ENCODE assay signal across 8 mouse cellular contexts in genomic region chr13:54799701-54800100, GRCm38 (mm10). TPM values are rescaled to one million over a fixed set of nuclear protein-coding genes. Genes with fewer than 3 reads are reported as not detected.
A peak's percentile ranks its signal among the peaks of the same experiment; 100 is the strongest.
DNase-seq lines count a peak whose midpoint lies in the region; ATAC-seq lines count a peak whose summit lies in the region.

No protein-coding gene starts in this region.

- no peaks in the 10 kb centered on the region for H3K9me3 ChIP-seq in intestine, embryonic 15.5 days
- no peaks in the 10 kb centered on the region for H3K9me3 ChIP-seq in limb, embryonic 11.5 days (ENCODE audit: control insufficient read depth, low read length)

- H3K4me3 ChIP-seq in intestine, embryonic 15.5 days (replicated peaks): no peak overlapping the region
- no peak overlapping the region for H3K4me3 ChIP-seq in limb, embryonic 11.5 days (ENCODE audit: low read depth, low read length)

- H3K36me3 ChIP-seq in intestine, embryonic 15.5 days: no peaks in the 10 kb centered on the region
- H3K36me3 ChIP-seq in limb, embryonic 11.5 days (ENCODE audit: control insufficient read depth, insufficient read depth, low read length): no peaks in the 10 kb centered on the region

- ATAC-seq in granulocyte monocyte progenitor cell, adult 5-6 weeks (replicated peaks; ENCODE audit: poor library complexity, severe bottlenecking): peak; percentile 60
- ATAC-seq in intestine, embryonic 15.5 days: no peak
- no peak for ATAC-seq in limb, embryonic 11.5 days (ENCODE audit: insufficient number of reproducible peaks, low FRiP score, low TSS enrichment, low read depth)
- peak; percentile 47; the same call in 1 of the 2 replicates for ATAC-seq in monocyte, adult 5-6 weeks (replicated peaks; ENCODE audit: insufficient number of reproducible peaks, low FRiP score, low TSS enrichment, poor library complexity, severe bottlenecking)

- no peak overlapping the region for H3K9ac ChIP-seq in intestine, embryonic 15.5 days
- no peak overlapping the region for H3K9ac ChIP-seq in limb, embryonic 11.5 days (ENCODE audit: low read length)

- DNase-seq in 3134 (ENCODE audit: extremely low read depth, insufficient read length, low spot score): peak; percentile 39
- peak; percentile 69 to 72 for DNase-seq in adrenal gland, adult 18-20 months (ENCODE audit: low spot score in 2 of 2)
- DNase-seq in embryo, embryonic 11 days: peak; percentile 84
- peak; percentile 85 for DNase-seq in limb, embryonic 11.5 days (ENCODE audit: low spot score)
- peak; percentile 20 to 53 for DNase-seq in spleen, postnatal 14 days (ENCODE audit: low spot score in 2 of 2)

- no peaks in the 10 kb centered on the region for H3K27me3 ChIP-seq in intestine, embryonic 15.5 days (replicated peaks)
- no peaks in the 10 kb centered on the region for H3K27me3 ChIP-seq in limb, embryonic 11.5 days (ENCODE audit: control insufficient read depth, insufficient read depth, low read length)

- no peak overlapping the region for H3K27ac ChIP-seq in intestine, embryonic 15.5 days
- H3K27ac ChIP-seq in limb, embryonic 11.5 days (replicated peaks; ENCODE audit: low read depth, low read length): no peak overlapping the region

- H3K4me1 ChIP-seq in intestine, embryonic 15.5 days (replicated peaks): no peaks in the 10 kb centered on the region
- H3K4me1 ChIP-seq in limb, embryonic 11.5 days (ENCODE audit: control insufficient read depth, insufficient read depth, low read length): no peaks in the 10 kb centered on the region

- 16% methylated on average over 9 of the region's 9 CpGs for WGBS in intestine, embryonic 15.5 days
- 20% methylated on average over 9 of the region's 9 CpGs for WGBS in limb, embryonic 11.5 days

- peak overlapping the region; percentile 17; the same call in 1 of the 2 replicates for H3K4me2 ChIP-seq in intestine, embryonic 15.5 days (replicated peaks)
- H3K4me2 ChIP-seq in limb, embryonic 11.5 days (ENCODE audit: low read depth, severe bottlenecking): no peak overlapping the region

RNA-seq across cellular contexts. Expression of gene Tspan17, which starts 10.5 kb away (rescaled TPM):
- total RNA-seq in adrenal gland, adult 18-20 months (2021): 10 to 100 TPM; 32.6 to 46.1 TPM
- total RNA-seq in granulocyte monocyte progenitor cell, adult 5-6 weeks (2014; fragmentation: Nextera tagmentation): 1.4 and 5.6 TPM in 2 replicates
- 0.31 TPM in 1 of 2 replicates, not detected in the other for total RNA-seq in granulocyte monocyte progenitor cell, adult 5-6 weeks (2017)
- polyA plus RNA-seq in intestine, embryonic 15.5 days (2015; fragmentation: Nextera tagmentation; extraction: Ambion mirVana): 13.9 TPM in 2 replicates
- polyA plus RNA-seq in limb, embryonic 11.5 days (2014; fragmentation: Nextera tagmentation; extraction: Ambion mirVana): 1.7 and 1.8 TPM in 2 replicates
- 6.9 to 18.5 TPM (median 8.1 TPM) in 3 replicates for total RNA-seq in monocyte, adult 5-6 weeks (2017)

RNA-seq across cellular contexts. Expression of gene Eif4e1b, which starts 15.9 kb away (rescaled TPM):
- total RNA-seq in adrenal gland, adult 18-20 months (2021): not detected
- total RNA-seq in granulocyte monocyte progenitor cell, adult 5-6 weeks (2014; fragmentation: Nextera tagmentation): not detected in 2 replicates
- total RNA-seq in granulocyte monocyte progenitor cell, adult 5-6 weeks (2017): not detected in 2 replicates
- not detected in 2 replicates for polyA plus RNA-seq in intestine, embryonic 15.5 days (2015; fragmentation: Nextera tagmentation; extraction: Ambion mirVana)
- not detected in 2 replicates for polyA plus RNA-seq in limb, embryonic 11.5 days (2014; fragmentation: Nextera tagmentation; extraction: Ambion mirVana)
- not detected in 3 replicates for total RNA-seq in monocyte, adult 5-6 weeks (2017)

RNA-seq across cellular contexts. Expression of gene Sncb, which starts 33.3 kb away (rescaled TPM):
- 1 to 10 TPM; 1.8 to 3.3 TPM for total RNA-seq in adrenal gland, adult 18-20 months (2021)
- not detected in 2 replicates for total RNA-seq in granulocyte monocyte progenitor cell, adult 5-6 weeks (2014; fragmentation: Nextera tagmentation)
- not detected in 2 replicates for total RNA-seq in granulocyte monocyte progenitor cell, adult 5-6 weeks (2017)
- polyA plus RNA-seq in intestine, embryonic 15.5 days (2015; fragmentation: Nextera tagmentation; extraction: Ambion mirVana): 0.24 and 0.42 TPM in 2 replicates
- not detected in 2 replicates for polyA plus RNA-seq in limb, embryonic 11.5 days (2014; fragmentation: Nextera tagmentation; extraction: Ambion mirVana)
- total RNA-seq in monocyte, adult 5-6 weeks (2017): not detected in 3 replicates

RNA-seq across cellular contexts. Expression of gene Gprin1, which starts 50.0 kb away (rescaled TPM):
- total RNA-seq in adrenal gland, adult 18-20 months (2021): 1 to 10 TPM; 2.5 to 3.2 TPM
- total RNA-seq in granulocyte monocyte progenitor cell, adult 5-6 weeks (2014; fragmentation: Nextera tagmentation): not detected in 2 replicates
- total RNA-seq in granulocyte monocyte progenitor cell, adult 5-6 weeks (2017): not detected in 2 replicates
- polyA plus RNA-seq in intestine, embryonic 15.5 days (2015; fragmentation: Nextera tagmentation; extraction: Ambion mirVana): 0.53 and 0.82 TPM in 2 replicates
- 0.55 and 0.68 TPM in 2 replicates for polyA plus RNA-seq in limb, embryonic 11.5 days (2014; fragmentation: Nextera tagmentation; extraction: Ambion mirVana)
- not detected in 3 replicates for total RNA-seq in monocyte, adult 5-6 weeks (2017)

Comparison
In these comparisons a context has a peak if more than half of its experiments do, and no peak if none do; other contexts are left out.
1. ATAC-seq: peak in granulocyte monocyte progenitor cell, adult 5-6 weeks (single experiment) and monocyte, adult 5-6 weeks (single experiment); none in intestine, embryonic 15.5 days (single experiment) and limb, embryonic 11.5 days (single experiment).
2. Peak in every context shown above with its lines, with median percentiles within 50 percentile points of each other: DNase-seq.